8 mouse cellular contexts compared by ENCODE assay signal in the genomic region with DNA sequence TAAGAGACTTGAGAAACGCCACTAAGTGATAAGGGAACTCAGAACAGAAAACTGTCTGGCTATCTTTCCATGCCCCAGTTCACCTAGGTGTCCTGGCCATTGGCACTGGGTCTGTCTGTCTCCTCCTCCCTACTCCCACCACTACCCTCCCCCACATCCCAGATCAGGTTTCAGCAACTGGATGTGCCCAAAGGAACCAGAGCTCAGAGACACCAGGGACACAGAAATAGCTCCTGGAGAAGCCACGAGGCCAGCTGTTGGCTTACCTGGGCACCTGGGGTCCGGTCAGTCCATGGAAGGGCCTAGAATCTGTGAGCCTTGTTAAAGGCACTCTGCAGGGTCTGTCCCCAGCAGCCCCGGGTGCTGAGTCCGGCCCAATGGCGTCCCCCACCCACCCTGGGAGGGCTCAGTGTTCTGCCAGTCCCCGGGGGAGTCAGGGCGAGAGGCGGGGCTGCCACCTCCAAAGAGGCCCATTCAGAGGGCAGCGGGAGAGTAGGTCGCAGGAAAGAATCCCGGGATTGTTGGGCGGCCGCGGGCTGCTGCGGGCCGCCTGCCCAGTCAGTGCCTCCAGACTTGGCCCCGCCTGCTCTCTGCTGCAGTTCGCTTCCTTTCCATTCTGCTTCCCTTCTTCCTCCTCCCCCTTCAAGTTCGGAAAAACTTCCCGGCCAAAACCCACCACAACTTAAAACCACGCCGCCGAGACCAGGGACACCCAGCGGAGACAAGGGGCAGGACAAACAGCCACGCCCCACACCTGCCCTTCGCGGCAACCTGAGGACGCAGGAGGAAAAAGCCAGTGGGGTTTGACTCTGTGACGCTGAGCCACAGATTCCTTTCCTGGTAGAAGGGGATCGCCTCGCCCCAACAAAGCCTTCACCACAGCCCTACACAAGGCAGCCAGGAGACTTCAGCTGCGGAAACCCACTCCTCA.
DNase-seq lines count a peak whose midpoint lies in the region; ATAC-seq and TF ChIP-seq lines count a peak whose summit lies in the region.

No protein-coding gene starts in this region.

- no peaks in the 10 kb centered on the region for H3K36me3 ChIP-seq in forebrain, postnatal 0 days (ENCODE audit: insufficient read depth)
- no peaks in the 10 kb centered on the region for H3K36me3 ChIP-seq in liver, embryonic 14.5 days (replicated peaks; ENCODE audit: control insufficient read depth, insufficient read depth, low read depth)
- no peaks in the 10 kb centered on the region; the same call in none of the 2 replicates for H3K36me3 ChIP-seq in neural tube, embryonic 11.5 days (ENCODE audit: control insufficient read depth, insufficient read depth, low read length)

- H3K9me3 ChIP-seq in forebrain, postnatal 0 days (ENCODE audit: low read length): no peaks in the 10 kb centered on the region
- no peaks in the 10 kb centered on the region for H3K9me3 ChIP-seq in liver, embryonic 14.5 days (ENCODE audit: control insufficient read depth, low read length)
- H3K9me3 ChIP-seq in neural tube, embryonic 11.5 days (ENCODE audit: control insufficient read depth, low read length): no peaks in the 10 kb centered on the region

- TF ChIP-seq EP300 in liver, embryonic 14.5 days (IDR thresholded peaks at IDR 0.05; ENCODE audit: low read depth): no peak

- H3K4me3 ChIP-seq in forebrain, postnatal 0 days (ENCODE audit: low read depth, low read length): peak overlapping the region; percentile 40
- peak overlapping the region; percentile 23 to 34 for H3K4me3 ChIP-seq in liver, embryonic 14.5 days (ENCODE audit: insufficient read depth in 1 of 2, low read depth in 2 of 2, low read length in 2 of 2)
- H3K4me3 ChIP-seq in neural tube, embryonic 11.5 days (ENCODE audit: low read depth, low read length): peak overlapping the region; percentile 32

- H3K4me1 ChIP-seq in forebrain, postnatal 0 days (ENCODE audit: insufficient read depth): peaks cover 12% of the 10 kb centered on the region
- H3K4me1 ChIP-seq in liver, embryonic 14.5 days (replicated peaks; ENCODE audit: control insufficient read depth in 2 of 2, insufficient read depth in 2 of 2, low read length in 1 of 2): peaks cover 0 to 4% of the 10 kb centered on the region in 2 experiments; a peak in 1 of 4 replicates
- H3K4me1 ChIP-seq in neural tube, embryonic 11.5 days (ENCODE audit: control insufficient read depth, insufficient read depth, low read length): peaks cover 11% of the 10 kb centered on the region

- H3K27ac ChIP-seq in forebrain, postnatal 0 days (ENCODE audit: low read depth, low read length): peak overlapping the region; percentile 54
- H3K27ac ChIP-seq in liver, embryonic 14.5 days: no peak overlapping the region
- H3K27ac ChIP-seq in neural tube, embryonic 11.5 days (ENCODE audit: low read depth, low read length): peak overlapping the region; percentile 27; the same call in 1 of the 2 replicates

- no peaks in the 10 kb centered on the region for H3K27me3 ChIP-seq in forebrain, postnatal 0 days (ENCODE audit: insufficient read depth, low read length)
- H3K27me3 ChIP-seq in liver, embryonic 14.5 days (ENCODE audit: control insufficient read depth, insufficient read depth, low read length): no peaks in the 10 kb centered on the region
- no peaks in the 10 kb centered on the region for H3K27me3 ChIP-seq in neural tube, embryonic 11.5 days (ENCODE audit: control insufficient read depth, insufficient read depth, low read length)

- 0 out of 2 replicates have a peak, but pooled peaks have one; percentile 21 for TF ChIP-seq CTCF in forebrain, postnatal 0 days (IDR thresholded peaks at IDR 0.05; ENCODE audit: low read depth)
- no peak for TF ChIP-seq CTCF in liver, embryonic 14.5 days (IDR thresholded peaks at IDR 0.05; ENCODE audit: low read depth)

- DNase-seq in 3134 (ENCODE audit: extremely low read depth, insufficient read length, low spot score): peak; percentile 98
- DNase-seq in cerebellum, adult 18-20 months: peak; percentile 56 to 59
- DNase-seq in forebrain, postnatal 0 days: peak; percentile 71
- peak; percentile 80 to 83 for DNase-seq in heart, postnatal 10 days
- DNase-seq in kidney, postnatal 36 days: peak; percentile 73 to 80
- no peak for DNase-seq in liver, embryonic 14.5 days (ENCODE audit: low read depth in 3 of 3, low spot score in 3 of 3)
- peak; percentile 62 for DNase-seq in neural tube, embryonic 11.5 days (ENCODE audit: low spot score)
- DNase-seq in thymus, postnatal 25 days: peak; percentile 21

- peak overlapping the region; percentile 56 for H3K9ac ChIP-seq in forebrain, postnatal 0 days
- no peak overlapping the region for H3K9ac ChIP-seq in liver, embryonic 14.5 days (replicated peaks)
- peak overlapping the region; percentile 55 for H3K9ac ChIP-seq in neural tube, embryonic 11.5 days (ENCODE audit: low read length)

- 3% methylated on average over 33 of the region's 33 CpGs for WGBS in forebrain, postnatal 0 days
- 3% methylated on average over 33 of the region's 33 CpGs for WGBS in liver, embryonic 14.5 days (ENCODE audit: insufficient replicate concordance)
- under 1% methylated on average over 33 of the region's 33 CpGs for WGBS in neural tube, embryonic 11.5 days

- intact Hi-C loops in heart, postnatal 10 days (cut with DNase I): loop anchor here (2.0 to 5.0 kb wide), 2 partner anchors 22 to 44 kb away; no protein-coding TSS in a partner anchor

- ATAC-seq in forebrain, postnatal 0 days: peak; percentile 91
- ATAC-seq in liver, embryonic 14.5 days (ENCODE audit: insufficient read depth): peak; percentile 37; the same call in 1 of the 2 replicates
- ATAC-seq in neural tube, embryonic 11.5 days (ENCODE audit: insufficient read depth, low FRiP score, low TSS enrichment): peak; percentile 74

- H3K4me2 ChIP-seq in forebrain, postnatal 0 days (ENCODE audit: low read depth): peak overlapping the region; percentile 93
- H3K4me2 ChIP-seq in liver, embryonic 14.5 days (ENCODE audit: low read depth): peak overlapping the region; percentile 54
- H3K4me2 ChIP-seq in neural tube, embryonic 11.5 days (ENCODE audit: low read depth): peak overlapping the region; percentile 71

Comparison
In these comparisons a context has a peak if more than half of its experiments do, and no peak if none do; other contexts are left out.
1. DNase-seq: peak in 3134 (single experiment), cerebellum, adult 18-20 months (2 of 2), forebrain, postnatal 0 days (single experiment), heart, postnatal 10 days (2 of 2), kidney, postnatal 36 days (2 of 2), neural tube, embryonic 11.5 days (single experiment) and thymus, postnatal 25 days (single experiment); none in liver, embryonic 14.5 days (0 of 3).
2. ATAC-seq: peak in every context shown above with its lines; median percentile 91 in forebrain, postnatal 0 days; 74 in neural tube, embryonic 11.5 days; 37 in liver, embryonic 14.5 days.
3. Peak in every context shown above with its lines, with median percentiles within 50 percentile points of each other: H3K4me2 ChIP-seq and H3K4me3 ChIP-seq.